Mouse (Mus musculus): ENCODE measurements around the gene Tmem266. TPM values are rescaled to one million over a fixed set of nuclear protein-coding genes. Genes with fewer than 3 reads are reported as not detected.

Gene Tmem266
- polyA plus RNA-seq, 1 experiment from 2014 or later, result 0.51 TPM

DNA sequence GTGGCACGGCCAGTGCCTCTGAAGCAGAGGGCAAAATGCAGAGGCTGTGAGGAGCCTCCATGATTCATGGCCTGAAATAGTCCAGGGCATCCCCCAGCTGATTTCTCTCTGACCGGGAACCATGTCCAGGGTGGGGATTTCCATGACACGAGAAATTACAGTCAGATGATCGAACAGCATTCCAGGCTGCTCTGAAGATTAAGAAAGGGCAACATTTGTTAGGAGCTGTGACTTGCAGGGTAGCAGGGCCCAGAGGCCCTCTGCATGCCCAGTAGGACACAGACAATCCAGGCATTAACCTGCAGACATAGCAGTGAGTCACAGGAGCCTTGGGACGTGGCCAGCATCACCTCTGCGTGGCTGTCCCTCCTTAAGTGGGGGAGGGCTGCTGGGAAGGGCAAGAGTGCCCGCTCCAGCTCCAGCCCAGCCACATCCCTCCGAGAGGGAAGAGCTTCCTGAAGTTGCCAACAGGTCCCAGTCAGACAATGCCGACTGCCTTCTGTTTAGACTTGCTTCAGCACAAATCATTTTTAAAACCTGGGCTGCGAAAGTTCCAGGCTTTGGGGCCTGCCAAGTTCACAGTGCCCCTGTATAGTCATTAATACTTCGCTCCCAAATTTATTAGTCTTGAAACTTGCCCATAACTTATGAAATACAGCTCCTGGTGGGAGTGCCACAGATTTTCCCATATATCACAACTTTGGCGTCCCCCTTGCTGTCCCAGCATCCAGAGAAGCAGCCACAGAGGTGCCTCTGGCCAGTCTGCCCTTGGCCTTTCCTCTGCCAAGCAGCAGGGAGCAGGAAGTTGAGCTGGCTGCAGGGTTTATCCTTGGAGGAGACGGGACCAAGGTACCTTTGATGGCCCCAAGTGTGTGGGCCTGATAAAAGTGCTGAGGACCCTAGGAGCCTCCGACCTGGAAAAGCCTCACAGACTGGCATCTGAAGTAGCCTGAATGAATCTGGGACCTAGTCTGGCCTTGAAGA, 105.9 kb downstream of the Tmem266 start:
- H3K4me2 ChIP-seq (replicated peaks; ENCODE audit: low read depth), result no peak overlapping the region
- H3K27ac ChIP-seq (replicated peaks), result no peak overlapping the region
- no peaks in the 10 kb centered on the region for H3K36me3 ChIP-seq (ENCODE audit: control insufficient read depth, insufficient read depth, low read length)
- no peaks in the 10 kb centered on the region for H3K27me3 ChIP-seq (ENCODE audit: control insufficient read depth, insufficient read depth, low read length)
- no peak overlapping the region for H3K4me3 ChIP-seq (ENCODE audit: low read depth, low read length)
- no peaks in the 10 kb centered on the region for H3K4me1 ChIP-seq (replicated peaks; ENCODE audit: control insufficient read depth, insufficient read depth)
- DNase-seq (ENCODE audit: low spot score) (no peak), ATAC-seq (ENCODE audit: low FRiP score, low TSS enrichment) (no peak)
- TF ChIP-seq EP300 (optimal IDR thresholded peaks at IDR 0.05), result no peak
- no peak for TF ChIP-seq CTCF (IDR thresholded peaks at IDR 0.05; ENCODE audit: low read depth)
- no peak overlapping the region for H3K9ac ChIP-seq (ENCODE audit: low read length)
- 44% methylated on average over 14 of the region's 14 CpGs for WGBS
- H3K9me3 ChIP-seq (ENCODE audit: control insufficient read depth, low read length), result no peaks in the 10 kb centered on the region

DNA sequence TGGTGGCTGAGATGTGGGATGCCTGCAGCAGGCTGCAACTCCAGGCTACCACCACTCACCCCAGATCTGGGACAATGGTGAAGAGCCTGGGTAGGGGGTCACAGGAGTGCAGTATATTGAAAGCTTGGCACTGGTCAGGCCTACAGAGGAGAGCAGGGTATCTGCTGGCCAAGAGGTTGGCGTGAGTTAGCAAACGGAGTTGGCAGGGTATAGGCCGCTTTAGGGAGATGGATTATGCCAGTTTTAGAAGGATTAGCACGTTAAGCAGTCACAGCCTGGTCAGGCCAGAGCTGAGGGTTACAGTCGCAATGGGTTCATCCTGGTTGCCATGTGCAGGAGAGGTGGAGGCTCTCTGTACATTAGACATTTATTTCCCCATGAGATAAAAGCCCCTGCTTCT, 107.2 kb downstream of the Tmem266 start:
- H3K27ac ChIP-seq (replicated peaks), result no peak overlapping the region
- H3K36me3 ChIP-seq (ENCODE audit: control insufficient read depth, insufficient read depth, low read length), result no peaks in the 10 kb centered on the region
- H3K4me3 ChIP-seq (ENCODE audit: low read depth, low read length), result no peak overlapping the region
- H3K4me1 ChIP-seq (replicated peaks; ENCODE audit: control insufficient read depth, insufficient read depth), result no peaks in the 10 kb centered on the region
- no peak overlapping the region for H3K4me2 ChIP-seq (replicated peaks; ENCODE audit: low read depth)
- DNase-seq (ENCODE audit: low spot score) (no peak), ATAC-seq (ENCODE audit: low FRiP score, low TSS enrichment) (no peak)
- no peaks in the 10 kb centered on the region for H3K27me3 ChIP-seq (ENCODE audit: control insufficient read depth, insufficient read depth, low read length)
- TF ChIP-seq EP300 (optimal IDR thresholded peaks at IDR 0.05) (no peak), CTCF (IDR thresholded peaks at IDR 0.05; ENCODE audit: low read depth) (no peak)
- H3K9ac ChIP-seq (ENCODE audit: low read length), result no peak overlapping the region
- H3K9me3 ChIP-seq (ENCODE audit: control insufficient read depth, low read length), result no peaks in the 10 kb centered on the region
- 85% methylated on average over 5 of the region's 5 CpGs for WGBS

GRCm38 (mm10) chr9:55438433-55438832, 111.7 kb downstream of the Tmem266 start:
- H3K4me2 ChIP-seq (replicated peaks; ENCODE audit: low read depth), result no peak overlapping the region
- DNase-seq (ENCODE audit: low spot score) (no peak), ATAC-seq (ENCODE audit: low FRiP score, low TSS enrichment) (no peak)
- no peak overlapping the region for H3K27ac ChIP-seq (replicated peaks)
- H3K27me3 ChIP-seq (ENCODE audit: control insufficient read depth, insufficient read depth, low read length), result no peaks in the 10 kb centered on the region
- H3K36me3 ChIP-seq (ENCODE audit: control insufficient read depth, insufficient read depth, low read length), result no peaks in the 10 kb centered on the region
- H3K4me1 ChIP-seq (replicated peaks; ENCODE audit: control insufficient read depth, insufficient read depth), result no peaks in the 10 kb centered on the region
- WGBS, result 50% methylated on average over 3 of the region's 3 CpGs
- TF ChIP-seq EP300 (optimal IDR thresholded peaks at IDR 0.05), result no peak
- TF ChIP-seq CTCF (IDR thresholded peaks at IDR 0.05; ENCODE audit: low read depth), result no peak
- H3K4me3 ChIP-seq (ENCODE audit: low read depth, low read length), result no peak overlapping the region
- no peaks in the 10 kb centered on the region for H3K9me3 ChIP-seq (ENCODE audit: control insufficient read depth, low read length)
- H3K9ac ChIP-seq (ENCODE audit: low read length), result no peak overlapping the region

DNA sequence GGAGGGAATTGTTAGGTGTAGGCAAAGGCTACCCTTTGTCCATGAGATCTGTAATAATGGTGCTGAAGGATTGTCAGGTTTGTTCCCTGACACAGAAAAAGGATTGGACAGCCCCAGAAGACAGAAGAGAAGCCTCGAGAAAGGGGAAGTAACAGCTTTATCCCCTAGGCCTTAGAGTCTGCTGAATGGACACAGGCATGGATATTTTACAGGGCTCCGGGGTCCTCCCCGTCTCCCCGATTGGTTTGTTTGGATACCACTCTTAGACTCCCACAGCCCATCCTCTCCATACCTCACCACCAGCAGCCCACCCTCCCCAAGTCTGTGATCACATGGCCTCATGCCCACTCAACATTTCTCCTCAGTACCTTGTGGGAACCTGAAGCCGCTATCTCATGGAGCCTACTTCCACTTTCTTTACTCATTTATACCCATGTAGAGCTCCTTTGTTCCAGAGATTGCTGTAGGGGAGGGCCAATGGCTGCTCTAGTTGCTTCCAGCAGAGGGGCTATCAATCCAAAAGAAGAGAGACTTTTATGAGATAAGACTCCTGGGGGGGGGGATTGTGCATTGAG, 112.6 kb downstream of the Tmem266 start:
- 90% methylated on average over 5 of the region's 5 CpGs for WGBS
- Histone ChIP-seq H3K4me2 (replicated peaks; ENCODE audit: low read depth) (no peak overlapping the region), H3K36me3 (ENCODE audit: control insufficient read depth, insufficient read depth, low read length) (no peaks in the 10 kb centered on the region), H3K4me1 (replicated peaks; ENCODE audit: control insufficient read depth, insufficient read depth) (no peaks in the 10 kb centered on the region), H3K27me3 (ENCODE audit: control insufficient read depth, insufficient read depth, low read length) (no peaks in the 10 kb centered on the region), H3K4me3 (ENCODE audit: low read depth, low read length) (no peak overlapping the region), H3K27ac (replicated peaks) (no peak overlapping the region), H3K9me3 (ENCODE audit: control insufficient read depth, low read length) (no peaks in the 10 kb centered on the region), H3K9ac (ENCODE audit: low read length) (no peak overlapping the region)
- ATAC-seq (ENCODE audit: low FRiP score, low TSS enrichment) (no peak), DNase-seq (ENCODE audit: low spot score) (no peak)
- TF ChIP-seq EP300 (optimal IDR thresholded peaks at IDR 0.05) (no peak), CTCF (IDR thresholded peaks at IDR 0.05; ENCODE audit: low read depth) (no peak)

GRCm38 (mm10) chr9:55447509-55447908, 120.8 kb downstream of the Tmem266 start:
- ATAC-seq (ENCODE audit: low FRiP score, low TSS enrichment) (no peak), DNase-seq (ENCODE audit: low spot score) (no peak)
- no peak overlapping the region for H3K27ac ChIP-seq (replicated peaks)
- no peaks in the 10 kb centered on the region for H3K4me1 ChIP-seq (replicated peaks; ENCODE audit: control insufficient read depth, insufficient read depth)
- WGBS, result 84% methylated on average over 4 of the region's 4 CpGs
- H3K4me2 ChIP-seq (replicated peaks; ENCODE audit: low read depth), result no peak overlapping the region
- no peak overlapping the region for H3K9ac ChIP-seq (ENCODE audit: low read length)
- no peak for TF ChIP-seq EP300 (optimal IDR thresholded peaks at IDR 0.05)
- no peak for TF ChIP-seq CTCF (IDR thresholded peaks at IDR 0.05; ENCODE audit: low read depth)
- no peaks in the 10 kb centered on the region for H3K9me3 ChIP-seq (ENCODE audit: control insufficient read depth, low read length)
- no peak overlapping the region for H3K4me3 ChIP-seq (ENCODE audit: low read depth, low read length)
- no peaks in the 10 kb centered on the region for H3K36me3 ChIP-seq (ENCODE audit: control insufficient read depth, insufficient read depth, low read length)
- H3K27me3 ChIP-seq (ENCODE audit: control insufficient read depth, insufficient read depth, low read length), result no peaks in the 10 kb centered on the region

DNA sequence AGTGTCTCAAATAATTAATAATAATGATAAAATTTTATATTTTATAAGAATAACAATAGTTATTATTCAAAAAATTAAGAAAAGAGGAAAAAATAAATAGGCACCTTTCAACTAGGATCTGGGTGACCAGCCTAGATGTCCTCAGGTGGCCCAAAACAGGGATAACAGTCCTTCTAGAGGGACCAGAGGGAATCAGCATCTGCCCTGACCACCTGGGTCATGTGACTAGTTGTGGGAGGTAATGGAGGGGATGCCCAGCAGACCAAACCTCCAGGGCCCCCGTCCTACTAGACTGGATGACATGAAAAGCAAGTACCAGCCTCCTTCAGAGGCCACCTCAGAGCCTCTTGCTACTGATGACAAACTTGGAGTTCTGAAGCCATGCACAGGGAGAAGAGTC, 122.4 kb downstream of the Tmem266 start:
- H3K27ac ChIP-seq (replicated peaks), result no peak overlapping the region
- H3K27me3 ChIP-seq (ENCODE audit: control insufficient read depth, insufficient read depth, low read length), result no peaks in the 10 kb centered on the region
- no peak overlapping the region for H3K4me3 ChIP-seq (ENCODE audit: low read depth, low read length)
- H3K4me1 ChIP-seq (replicated peaks; ENCODE audit: control insufficient read depth, insufficient read depth), result no peaks in the 10 kb centered on the region
- no peak overlapping the region for H3K9ac ChIP-seq (ENCODE audit: low read length)
- ATAC-seq (ENCODE audit: low FRiP score, low TSS enrichment) (no peak), DNase-seq (ENCODE audit: low spot score) (no peak)
- TF ChIP-seq CTCF (IDR thresholded peaks at IDR 0.05; ENCODE audit: low read depth) (no peak), EP300 (optimal IDR thresholded peaks at IDR 0.05) (no peak)
- no peaks in the 10 kb centered on the region for H3K36me3 ChIP-seq (ENCODE audit: control insufficient read depth, insufficient read depth, low read length)
- no peak overlapping the region for H3K4me2 ChIP-seq (replicated peaks; ENCODE audit: low read depth)
- 83% methylated on average over 1 of the region's 1 CpGs for WGBS
- H3K9me3 ChIP-seq (ENCODE audit: control insufficient read depth, low read length), result no peaks in the 10 kb centered on the region
